Mouse (Mus musculus) midbrain, embryonic 11.5 days (tissue): ENCODE data around the gene Crp. TPM values are rescaled to one million over a fixed set of nuclear protein-coding genes. Genes with fewer than 3 reads are reported as not detected.

Experiments used
- ATAC-seq: fragments of 200-750 bp; cut with Nextera tagmentation; 2 replicates; pipeline ENCODE4 v1.8.0; 2017; ENCODE audit warnings: moderate TSS enrichment, moderate library complexity; ENCODE audit not compliant: low FRiP score
- DNase-seq: peaks from one replicate; pipeline ENCODE4 v3.0.0; 2015; ENCODE audit warnings: low spot score; ENCODE audit errors: missing footprints
- H3K27ac ChIP-seq: fragments of 300-500 bp; sonication (generic); 2 replicates; pipeline ENCODE4 v1.5.1; 2014; ENCODE audit warnings: low read depth, low read length
- H3K27me3 ChIP-seq: fragments of 300-500 bp; sonication (generic); 2 replicates; pipeline ENCODE4 v1.6.1; 2014; ENCODE audit warnings: mild to moderate bottlenecking, low read length, moderate library complexity, mixed read lengths; ENCODE audit not compliant: control insufficient read depth, insufficient read depth
- H3K36me3 ChIP-seq: fragments of 300-500 bp; sonication (generic); 2 replicates; pipeline ENCODE4 v1.6.1; 2014; ENCODE audit warnings: mild to moderate bottlenecking, low read length, moderate library complexity, mixed read lengths; ENCODE audit not compliant: control insufficient read depth, insufficient read depth
- H3K4me1 ChIP-seq: fragments of 300-500 bp; sonication (generic); 2 replicates; pipeline ENCODE4 v1.6.1; 2014; ENCODE audit warnings: low read length; ENCODE audit not compliant: control insufficient read depth, insufficient read depth
- H3K4me2 ChIP-seq: fragments of 300-500 bp; sonication (generic); 2 replicates; pipeline ENCODE4 v1.6.1; 2014; ENCODE audit warnings: mild to moderate bottlenecking, moderate library complexity
- H3K4me3 ChIP-seq: fragments of 300-500 bp; sonication (generic); 2 replicates; pipeline ENCODE4 v1.5.1; 2014; ENCODE audit warnings: low read depth, low read length
- H3K9ac ChIP-seq: fragments of 300-500 bp; sonication (generic); 2 replicates; pipeline ENCODE4 v1.6.1; 2014; ENCODE audit warnings: low read length
- H3K9me3 ChIP-seq: fragments of 300-500 bp; sonication (generic); 2 replicates; pipeline ENCODE4 v1.6.1; 2016; ENCODE audit warnings: low read length; ENCODE audit not compliant: control insufficient read depth
- WGBS: fragments of 180-500 bp; shearing (Covaris S2); extraction: QIAGEN DNeasy Blood & Tissue Kit; methylation state at CpG from one replicate; pipeline ENCODE4 v1.1.7; 2014; 5-methylcytosine and 5-hydroxymethylcytosine counted together
- polyA plus RNA-seq: library from polyadenylated mRNA; unstranded; fragments of >200 nt; fragmentation: Nextera tagmentation; extraction: Ambion mirVana; gene quantifications from 2 replicates; pipeline ENCODE4 v1.2.1, GENCODE M21; 2014

Gene Crp
- polyA plus RNA-seq, result not detected in 2 replicates

DNA sequence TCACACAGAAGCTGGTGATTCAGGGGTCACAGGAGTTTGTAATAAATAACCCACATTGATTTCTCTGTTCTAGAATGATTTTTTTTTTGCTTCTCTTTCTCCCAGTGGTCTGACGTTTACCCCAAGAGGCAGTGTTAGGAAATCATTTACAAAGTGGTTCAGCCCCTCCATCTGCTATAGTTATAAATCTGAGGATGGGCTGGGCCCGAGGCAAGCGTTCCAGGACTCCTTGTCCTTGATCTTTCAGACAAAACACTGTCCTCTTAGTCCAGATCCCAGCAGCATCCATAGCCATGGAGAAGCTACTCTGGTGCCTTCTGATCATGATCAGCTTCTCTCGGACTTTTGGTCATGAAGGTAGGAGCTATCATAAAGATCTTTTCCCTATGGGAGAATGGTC is at the start of gene Crp:
Crp (plus strand) TSS at position 212 of the 400 bp plus-strand sequence.
- 88% methylated on average over 4 of the region's 4 CpGs for WGBS
- ATAC-seq, result no peak
- Histone ChIP-seq H3K4me3 (no peak within 1 kb of the TSS), H3K27ac (no peak within 1 kb of the TSS), H3K4me1 (no peaks in the 10 kb centered on the region), H3K27me3 (no peaks in the 10 kb centered on the region), H3K9me3 (no peaks in the 10 kb centered on the region), H3K4me2 (no peak within 1 kb of the TSS), H3K36me3 (no peaks in the 10 kb centered on the region), H3K9ac (no peak within 1 kb of the TSS)
- DNase-seq, result no peak

DNA sequence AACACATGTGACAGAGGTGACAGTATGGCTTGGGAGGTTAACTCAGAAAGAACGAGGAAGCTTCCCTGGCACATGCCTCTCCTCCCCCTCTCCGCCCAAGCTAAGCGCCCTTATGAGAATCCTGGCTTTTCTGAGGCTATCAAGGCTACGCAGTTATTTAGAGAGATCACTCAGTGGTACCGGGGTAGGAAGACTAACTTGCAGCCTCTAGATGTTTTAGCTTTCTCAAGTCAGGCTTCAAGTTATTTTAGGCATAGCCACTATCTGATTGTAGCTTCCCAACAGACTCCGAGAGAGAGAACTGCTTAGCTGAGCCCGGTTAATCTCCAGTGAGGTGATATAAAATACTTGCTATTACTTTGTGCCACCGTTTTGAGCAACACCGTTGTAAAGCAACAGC is 48.5 kb upstream of the Crp start:
- Histone ChIP-seq H3K4me2 (no peak overlapping the region), H3K9me3 (no peaks in the 10 kb centered on the region), H3K4me3 (no peak overlapping the region), H3K27ac (no peak overlapping the region), H3K9ac (no peak overlapping the region), H3K27me3 (no peaks in the 10 kb centered on the region), H3K36me3 (no peaks in the 10 kb centered on the region), H3K4me1 (no peaks in the 10 kb centered on the region)
- 89% methylated on average over 9 of the region's 9 CpGs for WGBS
- DNase-seq, result peak; percentile 75
- no peak for ATAC-seq

DNA sequence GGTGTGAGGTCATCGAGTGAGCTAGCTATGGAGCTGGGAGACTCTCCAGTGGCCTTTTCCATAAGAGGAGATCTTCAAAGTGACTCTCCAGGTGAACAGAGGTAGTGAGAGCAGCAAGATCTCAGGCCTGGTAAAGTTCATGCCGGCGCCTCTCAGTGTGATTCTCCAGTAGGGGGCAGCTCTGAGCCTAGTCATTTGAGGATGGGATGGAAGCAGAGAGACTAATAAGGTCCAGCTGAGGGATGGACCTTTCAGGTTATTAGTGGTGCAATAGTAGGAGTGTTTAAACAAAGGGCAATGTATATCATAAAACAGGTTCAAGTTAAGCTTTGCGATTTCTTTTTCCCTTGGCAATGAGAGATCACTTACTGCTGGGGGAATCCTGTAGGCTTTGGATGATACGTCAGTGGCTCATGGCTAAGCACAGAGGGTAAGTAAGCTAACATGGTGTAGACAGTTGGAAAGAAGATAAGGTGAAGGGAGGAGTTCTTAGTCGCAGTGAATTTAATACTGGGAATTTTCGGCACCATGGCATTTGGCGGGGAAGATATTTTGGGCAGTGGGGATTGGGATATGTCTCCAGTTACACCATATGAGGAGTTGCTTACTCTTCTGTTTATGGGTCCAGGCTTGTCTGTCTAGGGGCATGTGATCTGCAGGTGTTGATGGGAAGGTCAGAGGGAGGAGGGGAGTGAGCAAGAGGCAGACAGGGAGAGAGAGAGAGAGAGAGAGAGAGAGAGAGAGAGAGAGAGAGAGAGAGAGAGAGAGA is 47.2 kb upstream of the Crp start:
- H3K4me2 ChIP-seq, result no peak overlapping the region
- ATAC-seq (peak; percentile 26; the same call in 1 of the 2 replicates), DNase-seq (peak; percentile 75)
- no peaks in the 10 kb centered on the region for H3K9me3 ChIP-seq
- H3K4me3 ChIP-seq, result no peak overlapping the region
- H3K36me3 ChIP-seq, result no peaks in the 10 kb centered on the region
- no peaks in the 10 kb centered on the region for H3K27me3 ChIP-seq
- no peaks in the 10 kb centered on the region for H3K4me1 ChIP-seq
- H3K9ac ChIP-seq, result no peak overlapping the region
- WGBS, result 60% methylated on average over 8 of the region's 8 CpGs
- no peak overlapping the region for H3K27ac ChIP-seq

DNA sequence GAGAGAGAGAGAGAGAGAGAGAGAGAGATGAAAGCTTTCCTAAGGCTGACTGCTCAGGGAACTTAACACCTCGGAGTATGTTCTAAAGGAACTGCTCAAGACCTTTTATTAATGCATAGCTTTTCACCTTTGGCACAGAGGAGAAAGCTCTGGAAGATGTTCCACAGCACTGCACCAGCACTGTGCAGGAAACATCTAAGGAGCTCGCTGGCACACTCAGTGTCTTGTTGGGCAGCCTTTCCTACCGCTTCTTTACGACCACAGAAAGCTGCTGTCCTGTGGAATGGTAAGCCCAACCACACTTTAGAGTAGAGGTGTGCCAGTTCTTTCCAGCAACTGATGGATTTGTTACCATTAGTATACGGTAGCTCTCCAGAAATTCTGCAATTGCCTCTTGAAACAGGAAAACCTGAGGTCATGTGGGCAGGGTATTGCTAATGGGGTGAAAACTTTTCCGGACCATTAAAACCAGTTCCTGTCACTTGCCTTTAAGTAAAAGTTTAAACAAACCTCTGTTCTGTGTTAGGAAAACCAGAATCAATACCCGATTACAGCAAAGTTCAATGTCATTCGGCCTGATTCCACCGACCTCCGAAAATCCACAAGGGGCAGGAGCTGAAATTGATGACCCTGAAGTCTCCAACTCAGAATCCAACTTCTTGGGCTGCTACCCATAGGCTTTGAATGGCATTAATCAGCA is 46.4 kb upstream of the Crp start:
- no peaks in the 10 kb centered on the region for H3K9me3 ChIP-seq
- no peaks in the 10 kb centered on the region for H3K27me3 ChIP-seq
- no peak overlapping the region for H3K4me3 ChIP-seq
- H3K9ac ChIP-seq, result no peak overlapping the region
- H3K4me2 ChIP-seq, result no peak overlapping the region
- WGBS, result 85% methylated on average over 10 of the region's 10 CpGs
- no peak overlapping the region for H3K27ac ChIP-seq
- peak; percentile 37 for DNase-seq
- no peak for ATAC-seq
- no peaks in the 10 kb centered on the region for H3K4me1 ChIP-seq
- no peaks in the 10 kb centered on the region for H3K36me3 ChIP-seq

DNA sequence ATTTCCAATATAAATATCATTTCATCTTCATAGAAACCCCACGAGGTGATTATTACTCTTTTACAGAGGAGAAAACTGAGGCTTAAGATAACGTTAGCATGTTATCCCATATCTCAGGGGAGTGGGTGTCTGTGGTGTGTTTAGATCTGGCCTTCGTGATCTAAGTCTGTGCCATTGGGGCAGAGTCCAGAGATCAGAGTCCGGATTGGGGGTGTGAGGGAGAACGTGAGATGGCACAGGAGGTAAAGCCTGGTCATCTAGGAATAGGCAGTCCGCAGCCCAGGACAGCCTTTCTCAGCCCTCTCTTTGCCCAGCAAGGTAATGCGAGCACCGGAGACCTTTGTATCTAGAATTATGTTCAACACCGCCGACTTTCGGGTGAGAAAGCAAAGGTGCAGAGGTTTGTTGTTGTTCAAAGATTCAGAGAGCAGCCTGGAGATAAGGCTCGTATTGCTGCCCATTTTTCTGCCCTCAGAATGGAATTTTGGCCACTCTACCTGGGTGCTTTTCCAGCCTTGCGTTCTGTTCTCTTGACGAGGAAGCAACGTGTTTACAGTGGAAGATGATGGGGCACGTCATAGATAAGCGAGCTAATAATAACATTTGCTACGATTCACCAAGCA is 45.7 kb upstream of the Crp start:
- no peak overlapping the region for H3K4me3 ChIP-seq
- H3K27ac ChIP-seq, result no peak overlapping the region
- ATAC-seq (no peak), DNase-seq (peak; percentile 31)
- H3K4me1 ChIP-seq, result no peaks in the 10 kb centered on the region
- H3K9ac ChIP-seq, result no peak overlapping the region
- no peak overlapping the region for H3K4me2 ChIP-seq
- H3K27me3 ChIP-seq, result no peaks in the 10 kb centered on the region
- no peaks in the 10 kb centered on the region for H3K9me3 ChIP-seq
- WGBS, result 86% methylated on average over 18 of the region's 18 CpGs
- no peaks in the 10 kb centered on the region for H3K36me3 ChIP-seq

DNA sequence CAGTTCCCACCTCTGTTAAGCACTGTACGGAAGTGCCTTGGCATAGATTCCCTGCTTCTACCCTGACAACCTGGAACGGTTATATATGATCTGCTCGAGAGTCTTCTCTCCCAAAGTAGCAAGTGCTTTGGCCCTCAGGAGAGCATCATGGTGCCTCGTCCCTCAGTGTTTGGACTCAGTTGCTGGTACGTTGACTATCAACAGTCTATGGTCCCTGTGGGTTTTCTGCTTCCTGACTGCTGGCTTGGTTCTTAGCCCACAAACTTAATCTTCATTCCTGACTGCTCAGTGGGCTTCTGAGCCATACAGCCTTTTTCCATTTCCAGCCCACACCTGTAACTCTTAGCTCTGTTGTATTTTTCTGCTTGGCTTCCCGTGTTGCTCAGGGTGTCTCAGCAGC is 44.0 kb upstream of the Crp start:
- Histone ChIP-seq H3K9ac (no peak overlapping the region), H3K36me3 (no peaks in the 10 kb centered on the region), H3K4me2 (no peak overlapping the region), H3K27ac (no peak overlapping the region), H3K4me3 (no peak overlapping the region), H3K9me3 (no peaks in the 10 kb centered on the region), H3K27me3 (no peaks in the 10 kb centered on the region), H3K4me1 (no peaks in the 10 kb centered on the region)
- no peak for ATAC-seq
- peak; percentile 53 for DNase-seq
- WGBS, result 85% methylated on average over 6 of the region's 6 CpGs

DNA sequence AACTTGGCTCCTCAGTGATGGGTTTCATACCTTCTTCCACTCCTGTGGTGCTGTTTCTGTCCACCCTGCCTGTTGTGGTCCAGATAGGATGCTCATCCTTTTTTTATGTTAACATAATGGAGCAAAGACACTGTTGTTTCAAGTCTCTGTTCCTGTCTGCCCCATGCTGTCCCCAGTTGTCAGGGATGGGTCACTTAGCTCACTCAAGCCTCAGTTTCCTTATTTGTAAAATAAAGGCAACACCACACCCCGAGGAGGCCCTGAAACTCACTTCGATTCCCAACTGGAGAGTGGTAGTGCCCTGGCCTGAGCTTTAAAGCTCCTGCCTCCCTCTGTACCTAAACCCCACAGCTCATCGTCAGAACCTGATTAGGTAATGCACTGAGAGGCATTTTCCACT is 40.6 kb upstream of the Crp start:
- Histone ChIP-seq H3K27me3 (no peaks in the 10 kb centered on the region; the same call in 1 of the 2 replicates), H3K4me1 (no peaks in the 10 kb centered on the region), H3K4me3 (no peak overlapping the region), H3K9me3 (no peaks in the 10 kb centered on the region), H3K27ac (no peak overlapping the region), H3K4me2 (no peak overlapping the region), H3K9ac (no peak overlapping the region), H3K36me3 (no peaks in the 10 kb centered on the region)
- peak; percentile 60 for DNase-seq
- no peak for ATAC-seq
- 67% methylated on average over 3 of the region's 3 CpGs for WGBS

DNA sequence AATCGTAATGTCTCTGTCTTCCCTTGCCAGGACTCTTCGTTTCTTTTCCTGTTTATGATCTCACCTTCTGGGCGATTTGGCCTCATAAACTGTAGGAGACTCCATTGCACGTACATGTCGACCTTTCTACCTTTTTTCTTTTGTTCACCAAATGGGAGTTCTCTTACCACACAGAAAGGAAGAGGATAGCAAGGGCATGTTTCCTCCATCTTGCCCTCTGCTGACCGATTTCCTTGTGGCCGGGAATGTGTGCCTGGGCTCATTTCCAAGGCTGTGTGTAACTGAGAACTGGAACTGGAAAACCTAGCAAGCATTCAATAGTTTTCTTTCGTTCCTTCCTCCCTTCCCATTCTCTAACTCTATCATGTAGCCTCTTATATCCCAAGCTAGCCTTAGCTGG is 38.2 kb upstream of the Crp start:
- DNase-seq (peak; percentile 73), ATAC-seq (no peak)
- Histone ChIP-seq H3K9ac (no peak overlapping the region), H3K4me2 (no peak overlapping the region), H3K27ac (no peak overlapping the region), H3K4me3 (no peak overlapping the region), H3K36me3 (no peaks in the 10 kb centered on the region), H3K9me3 (no peaks in the 10 kb centered on the region), H3K27me3 (no peaks in the 10 kb centered on the region; the same call in 1 of the 2 replicates), H3K4me1 (no peaks in the 10 kb centered on the region)
- WGBS, result 91% methylated on average over 8 of the region's 8 CpGs

DNA sequence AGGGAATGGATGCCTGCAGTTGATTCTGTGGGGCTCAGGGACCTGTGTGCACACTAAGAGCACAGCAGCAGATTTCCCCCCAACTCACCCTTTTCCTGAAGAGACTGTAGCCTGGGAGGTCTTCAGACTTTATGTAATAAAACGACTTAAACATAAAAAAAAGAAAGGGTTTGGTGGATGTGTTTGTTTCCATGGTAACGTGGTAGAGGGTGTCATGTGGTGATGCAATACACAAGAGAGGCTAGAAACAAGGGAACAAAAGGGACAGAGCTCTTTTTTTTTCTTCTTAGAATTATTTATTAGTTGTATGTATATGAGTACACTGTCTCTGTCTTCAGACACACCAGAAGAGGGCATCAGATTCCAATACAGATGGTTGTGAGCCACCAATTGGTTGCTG is 32.4 kb upstream of the Crp start:
- ATAC-seq (no peak), DNase-seq (peak; percentile 61)
- WGBS, result 79% methylated on average over 2 of the region's 2 CpGs
- Histone ChIP-seq H3K4me1 (peaks cover 5% of the 10 kb centered on the region; the same call in 1 of the 2 replicates), H3K27ac (no peak overlapping the region), H3K9ac (no peak overlapping the region), H3K4me2 (no peak overlapping the region), H3K9me3 (no peaks in the 10 kb centered on the region), H3K27me3 (no peaks in the 10 kb centered on the region), H3K4me3 (no peak overlapping the region), H3K36me3 (no peaks in the 10 kb centered on the region)
